Mouse (Mus musculus) bone marrow, adult 2 months (tissue): Measurements from ENCODE around the gene Trim46.

Experiments used
- CTCF ChIP-seq: fragments of 200-500 bp; IDR thresholded peaks from 2 replicates; pipeline ENCODE4 v1.5.1; 2011; ENCODE audit warnings: low read length, control low read depth; ENCODE audit not compliant: control insufficient read depth, insufficient read depth
- POLR2A ChIP-seq: fragments of 200-500 bp; IDR thresholded peaks from 2 replicates; pipeline ENCODE4 v1.6.1; 2011; ENCODE audit warnings: low read depth, mild to moderate bottlenecking, control low read depth, low read length, borderline replicate concordance; ENCODE audit not compliant: control insufficient read depth

DNA sequence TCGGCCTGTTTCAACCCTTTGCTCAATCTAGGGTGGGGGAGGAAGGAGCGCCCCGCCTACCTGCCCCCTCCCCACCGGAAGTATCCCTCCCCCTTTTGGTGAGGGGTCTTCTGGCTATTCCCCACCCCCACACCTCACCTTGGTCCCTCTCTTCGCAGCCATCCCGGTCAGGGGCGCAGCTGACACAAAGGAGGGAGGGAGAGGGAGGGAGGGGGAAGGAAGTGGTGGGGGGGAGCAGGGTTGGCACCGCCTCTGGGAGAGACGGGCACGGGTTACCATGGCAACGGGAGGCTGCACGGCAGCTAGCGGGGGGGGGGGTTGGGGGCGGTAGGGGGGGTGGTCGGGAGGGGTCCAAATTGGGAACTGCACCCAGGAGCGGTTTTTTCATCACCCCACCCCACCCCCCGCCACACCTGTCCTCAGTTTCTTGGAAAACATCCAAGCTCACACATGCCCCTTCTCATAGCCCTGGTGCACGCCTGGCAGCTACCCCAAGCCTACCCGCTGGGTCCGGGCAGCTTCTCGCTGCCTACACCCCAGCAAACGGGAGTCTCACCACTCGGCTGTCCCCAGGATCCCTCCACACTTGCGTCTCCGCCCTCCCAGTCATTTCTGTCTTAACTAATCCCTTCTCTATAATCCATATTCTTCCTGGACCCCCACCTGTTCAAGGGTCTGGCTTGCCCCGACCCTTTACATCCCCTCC is 974 bp downstream of the Trim46 start:
- TF ChIP-seq POLR2A (no peak), CTCF (no peak)
